Mouse (Mus musculus) midbrain, embryonic 13.5 days (tissue): Measurements from ENCODE around the gene Vcan. TPM values are rescaled to one million over a fixed set of nuclear protein-coding genes. Genes with fewer than 3 reads are reported as not detected.
A peak's percentile ranks its signal among the peaks of the same experiment; 100 is the strongest.

Experiments used
- ATAC-seq: fragments of 200-750 bp; cut with Nextera tagmentation; 2 replicates; pipeline ENCODE4 v1.8.0; 2017; ENCODE audit warnings: mild to moderate bottlenecking, moderate TSS enrichment, moderate library complexity
- H3K27ac ChIP-seq: fragments of 300-500 bp; sonication (generic); 2 replicates; pipeline ENCODE4 v1.5.1; 2015; ENCODE audit warnings: inconsistent platforms, mild to moderate bottlenecking, moderate library complexity
- H3K27me3 ChIP-seq: fragments of 300-500 bp; sonication (generic); 2 replicates; pipeline ENCODE4 v1.6.1; 2015; ENCODE audit warnings: mild to moderate bottlenecking, inconsistent platforms
- H3K36me3 ChIP-seq: fragments of 300-500 bp; sonication (generic); 2 replicates; pipeline ENCODE4 v1.6.1; 2015; ENCODE audit warnings: mild to moderate bottlenecking, inconsistent platforms
- H3K4me1 ChIP-seq: fragments of 300-500 bp; sonication (generic); replicated peaks from 2 replicates; pipeline ENCODE4 v1.6.1; 2015; ENCODE audit warnings: inconsistent platforms
- H3K4me2 ChIP-seq: fragments of 300-500 bp; sonication (generic); replicated peaks from 2 replicates; pipeline ENCODE4 v1.6.1; 2015; ENCODE audit warnings: moderate library complexity, mild to moderate bottlenecking, inconsistent platforms
- H3K4me3 ChIP-seq: fragments of 300-500 bp; sonication (generic); replicated peaks from 2 replicates; pipeline ENCODE4 v1.5.1; 2015; ENCODE audit warnings: mild to moderate bottlenecking, inconsistent platforms
- H3K9ac ChIP-seq: fragments of 300-500 bp; sonication (generic); replicated peaks from 2 replicates; pipeline ENCODE4 v1.6.1; 2015; ENCODE audit warnings: mild to moderate bottlenecking, inconsistent platforms
- H3K9me3 ChIP-seq: fragments of 300-500 bp; sonication (generic); 2 replicates; pipeline ENCODE4 v1.6.1; 2016; ENCODE audit warnings: mild to moderate bottlenecking, inconsistent platforms
- WGBS: fragments of 180-500 bp; shearing (Covaris S2); methylation state at CpG from one replicate; pipeline ENCODE4 v1.1.7; 2015; 5-methylcytosine and 5-hydroxymethylcytosine counted together
- polyA plus RNA-seq: library from polyadenylated mRNA; unstranded; fragments of >200 nt; fragmentation: Nextera tagmentation; extraction: Ambion mirVana; gene quantifications from 2 replicates; pipeline ENCODE4 v1.2.1, GENCODE M21; 2015

Vcan gene
- polyA plus RNA-seq, 1 experiment from 2014 or later = 51.6 TPM

DNA sequence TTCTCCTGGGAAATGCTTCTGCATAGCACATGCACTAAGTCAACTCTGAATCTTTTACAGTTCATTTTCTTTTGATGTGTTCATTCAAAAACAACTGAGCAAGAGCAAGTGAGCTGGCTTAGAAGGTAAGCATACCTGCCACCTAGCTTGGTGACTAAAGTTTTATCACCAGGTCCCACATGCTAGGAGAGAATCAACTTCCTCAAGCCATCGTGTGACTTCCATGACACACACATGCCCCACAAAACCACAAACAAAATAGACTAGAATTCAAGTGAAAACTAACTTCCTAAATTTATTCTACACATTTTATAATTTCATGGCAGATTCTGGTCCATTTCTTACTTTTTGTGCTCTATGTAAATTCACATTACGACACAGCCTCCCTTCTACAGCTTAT, 89.0 kb downstream of the Vcan start:
- Histone ChIP-seq H3K27me3 (no peaks in the 10 kb centered on the region), H3K4me1 (no peaks in the 10 kb centered on the region), H3K9me3 (no peaks in the 10 kb centered on the region), H3K4me2 (no peak overlapping the region), H3K27ac (no peak overlapping the region), H3K4me3 (no peak overlapping the region), H3K36me3 (peaks cover 7% of the 10 kb centered on the region; the same call in 1 of the 2 replicates), H3K9ac (no peak overlapping the region)
- 91% methylated on average over 2 of the region's 2 CpGs for WGBS
- no peak for ATAC-seq

DNA sequence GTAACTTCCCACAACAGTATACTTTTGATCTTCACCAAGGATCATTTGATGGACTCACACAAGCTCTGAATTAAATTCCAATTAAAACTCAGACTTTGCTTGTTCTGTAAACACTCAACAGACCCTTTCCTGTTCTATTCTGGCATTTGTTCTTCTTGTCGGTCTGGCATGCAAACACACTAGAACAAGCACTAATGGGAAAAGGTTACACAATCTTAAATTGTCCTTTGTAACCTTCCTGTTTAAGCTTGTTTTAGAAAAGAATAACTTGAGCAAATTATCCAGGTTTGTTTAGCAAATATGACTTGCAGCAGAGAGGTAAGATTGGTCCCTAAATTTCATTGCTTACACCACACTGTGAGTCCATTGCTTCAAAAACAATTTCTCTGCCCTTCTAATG, 89.5 kb downstream of the Vcan start:
- 76% methylated on average over 1 of the region's 1 CpGs for WGBS
- ATAC-seq = no peak
- H3K4me1 ChIP-seq = no peaks in the 10 kb centered on the region
- H3K27me3 ChIP-seq = no peaks in the 10 kb centered on the region
- H3K9ac ChIP-seq = no peak overlapping the region
- H3K4me3 ChIP-seq = no peak overlapping the region
- no peaks in the 10 kb centered on the region for H3K9me3 ChIP-seq
- no peak overlapping the region for H3K27ac ChIP-seq
- no peak overlapping the region for H3K4me2 ChIP-seq
- H3K36me3 ChIP-seq = peaks cover 7% of the 10 kb centered on the region; the same call in 1 of the 2 replicates

DNA sequence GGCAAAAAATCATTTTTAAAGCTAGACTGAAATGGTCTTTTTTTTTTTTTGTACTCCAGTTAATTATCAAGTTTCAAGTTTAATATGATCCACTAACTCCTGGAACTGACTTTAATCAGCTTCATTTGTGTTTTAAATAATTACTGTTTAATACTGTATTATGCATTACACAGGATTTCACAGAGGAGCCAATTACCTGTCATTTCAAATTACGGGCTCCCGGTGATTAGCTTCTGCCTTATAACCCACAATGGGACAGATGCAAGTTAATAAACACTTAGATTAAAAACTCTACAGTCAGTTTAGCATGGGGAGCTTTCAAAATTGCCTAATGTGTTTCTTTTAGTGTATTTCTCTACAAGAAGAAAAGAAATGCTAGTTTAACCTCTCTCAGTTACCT, 96.7 kb downstream of the Vcan start:
- Histone ChIP-seq H3K27me3 (no peaks in the 10 kb centered on the region), H3K27ac (no peak overlapping the region), H3K9me3 (no peaks in the 10 kb centered on the region), H3K9ac (no peak overlapping the region), H3K4me2 (no peak overlapping the region), H3K36me3 (no peaks in the 10 kb centered on the region), H3K4me1 (no peaks in the 10 kb centered on the region), H3K4me3 (no peak overlapping the region)
- no peak for ATAC-seq
- 78% methylated on average over 2 of the region's 2 CpGs for WGBS

DNA sequence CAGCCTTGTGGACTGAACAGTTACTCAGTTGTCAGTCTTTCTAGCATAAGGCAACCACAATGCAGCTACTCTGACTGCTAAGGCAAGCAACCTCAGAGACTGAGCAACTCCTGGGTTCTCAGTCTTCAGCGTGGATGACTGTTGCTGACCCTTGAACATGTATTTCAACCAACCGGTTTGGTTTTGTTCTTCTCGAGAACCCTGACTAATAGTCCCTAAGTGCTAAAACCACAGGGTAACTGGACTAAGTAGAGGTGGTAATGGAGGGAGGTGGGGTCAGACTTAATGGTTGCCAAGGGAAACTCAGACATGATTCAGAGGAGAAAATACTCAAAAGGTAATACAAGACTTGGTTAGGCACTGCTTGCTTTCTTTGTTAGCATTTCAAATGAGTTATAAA, 105.3 kb downstream of the Vcan start:
- no peaks in the 10 kb centered on the region for H3K4me1 ChIP-seq
- 77% methylated on average over 3 of the region's 3 CpGs for WGBS
- H3K9ac ChIP-seq = no peak overlapping the region
- no peak overlapping the region for H3K4me2 ChIP-seq
- no peaks in the 10 kb centered on the region for H3K36me3 ChIP-seq
- no peaks in the 10 kb centered on the region for H3K27me3 ChIP-seq
- no peak overlapping the region for H3K4me3 ChIP-seq
- no peak for ATAC-seq
- H3K9me3 ChIP-seq = no peaks in the 10 kb centered on the region
- H3K27ac ChIP-seq = no peak overlapping the region

DNA sequence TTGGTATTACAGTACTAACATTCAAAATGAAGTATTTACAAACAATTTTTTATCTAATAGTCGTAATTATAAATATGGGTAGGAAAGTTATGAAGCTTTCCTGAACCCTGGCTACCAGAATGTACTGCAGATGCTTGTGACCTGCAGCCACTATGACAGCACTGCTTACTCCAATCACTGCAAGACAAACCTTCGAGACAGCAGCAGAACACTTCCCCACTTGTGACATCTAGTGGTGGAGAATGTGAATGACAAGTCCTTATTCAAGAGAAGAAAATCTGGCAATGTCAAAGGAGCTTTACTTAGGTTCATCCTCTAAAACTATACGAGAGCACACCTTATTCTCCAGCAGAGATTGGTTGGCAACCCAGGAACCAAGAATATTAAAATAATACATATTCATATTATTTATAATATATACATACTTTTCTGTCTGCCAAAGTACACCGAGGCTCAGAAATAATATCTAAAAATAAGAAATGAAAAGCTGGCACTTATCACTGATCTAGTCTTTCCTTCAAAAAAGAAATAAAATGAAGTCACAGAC, 108.1 kb downstream of the Vcan start:
- Histone ChIP-seq H3K4me2 (no peak overlapping the region), H3K27me3 (no peaks in the 10 kb centered on the region), H3K9me3 (no peaks in the 10 kb centered on the region), H3K36me3 (no peaks in the 10 kb centered on the region), H3K27ac (no peak overlapping the region), H3K4me3 (no peak overlapping the region), H3K4me1 (no peaks in the 10 kb centered on the region), H3K9ac (no peak overlapping the region)
- peak; percentile 83 for ATAC-seq
- 32% methylated on average over 4 of the region's 4 CpGs for WGBS

DNA sequence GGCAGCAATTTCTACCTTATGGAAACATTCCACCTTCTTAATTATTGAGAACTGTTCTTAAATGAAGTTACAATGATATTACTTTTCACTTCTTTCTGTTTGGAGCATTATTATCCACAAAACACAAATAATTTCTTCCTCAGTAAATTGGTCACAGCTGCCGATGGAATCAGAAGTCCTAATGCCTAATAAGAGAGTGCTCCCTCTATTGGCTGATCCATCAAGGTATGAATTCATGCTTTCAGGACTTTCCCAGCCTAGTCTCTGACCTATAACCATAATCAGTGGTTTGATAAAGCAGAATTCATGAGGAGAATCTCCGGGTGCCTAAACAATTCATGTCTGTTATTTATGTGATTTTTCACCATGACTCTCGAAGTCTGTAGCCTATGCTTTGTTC, 123.2 kb downstream of the Vcan start:
- ATAC-seq = no peak
- H3K4me3 ChIP-seq = no peak overlapping the region
- no peaks in the 10 kb centered on the region for H3K4me1 ChIP-seq
- WGBS = 84% methylated on average over 3 of the region's 3 CpGs
- H3K36me3 ChIP-seq = no peaks in the 10 kb centered on the region
- H3K27ac ChIP-seq = no peak overlapping the region
- H3K9me3 ChIP-seq = no peaks in the 10 kb centered on the region
- H3K9ac ChIP-seq = no peak overlapping the region
- no peak overlapping the region for H3K4me2 ChIP-seq
- no peaks in the 10 kb centered on the region for H3K27me3 ChIP-seq

DNA sequence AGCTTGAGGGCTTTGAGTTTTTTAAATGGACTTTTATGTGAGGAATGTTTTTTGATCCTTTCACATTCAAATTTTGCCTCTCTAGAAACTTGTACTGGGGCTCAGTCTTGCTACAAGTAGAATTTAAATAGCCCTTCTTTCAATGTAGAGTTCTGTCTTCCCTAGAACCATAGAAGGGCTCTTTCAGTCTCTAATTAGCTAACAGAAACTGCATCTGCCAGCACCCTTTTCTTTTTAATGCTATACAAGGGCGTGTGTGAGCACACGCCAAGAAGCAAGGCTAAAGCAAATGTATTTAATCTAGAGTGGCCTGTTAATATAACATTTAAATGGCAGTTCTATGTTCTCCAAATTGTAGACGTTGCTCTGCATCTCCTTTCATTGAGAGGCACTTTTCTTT, 134.9 kb downstream of the Vcan start:
- no peak overlapping the region for H3K9ac ChIP-seq
- no peaks in the 10 kb centered on the region; the same call in 1 of the 2 replicates for H3K9me3 ChIP-seq
- no peak overlapping the region for H3K27ac ChIP-seq
- no peaks in the 10 kb centered on the region for H3K27me3 ChIP-seq
- no peak for ATAC-seq
- H3K4me2 ChIP-seq = no peak overlapping the region
- WGBS = 60% methylated on average over 3 of the region's 3 CpGs
- no peaks in the 10 kb centered on the region for H3K4me1 ChIP-seq
- H3K4me3 ChIP-seq = no peak overlapping the region
- no peaks in the 10 kb centered on the region for H3K36me3 ChIP-seq

Other genes starting within 250 kb of the Vcan start
- 0.75 and 0.86 TPM in 2 replicates for gene Hapln1, start 202.7 kb downstream of the Vcan start, polyA plus RNA-seq